Mouse (Mus musculus): ENCODE data around the gene Tgfbr1. TPM values are rescaled to one million over a fixed set of nuclear protein-coding genes. Genes with fewer than 3 reads are reported as not detected.

Gene Tgfbr1
- total and polyA plus RNA-seq, 3 experiments: 1.7 to 65.1 (median 26.6) TPM

GRCm38 (mm10) chr4:47422946-47423345 is 69.9 kb downstream of the Tgfbr1 start:
- no peak for TF ChIP-seq TAL1 (conservative IDR thresholded peaks at IDR 0.05; ENCODE audit: low read depth, low read length)
- Histone ChIP-seq H3K4me1 (ENCODE audit: insufficient read depth, low read depth, low read length) (peaks cover 5% of the 10 kb centered on the region; the same call in 1 of the 2 replicates), H3K9me3 (replicated peaks) (no peaks in the 10 kb centered on the region), H3K27me3 (ENCODE audit: insufficient read depth, low read length) (no peaks in the 10 kb centered on the region), H3K4me3 (ENCODE audit: low read depth, low read length) (no peak overlapping the region), H3K36me3 (replicated peaks) (no peaks in the 10 kb centered on the region)
- DNase-seq (ENCODE audit: low spot score): no peak
- no peak for ATAC-seq (ENCODE audit: extremely low read depth, insufficient number of reproducible peaks, low FRiP score, poor library complexity, severe bottlenecking)

- no peak for ATAC-seq (ENCODE audit: extremely low read depth, insufficient number of reproducible peaks, low FRiP score, poor library complexity, severe bottlenecking)
- no peak for DNase-seq (ENCODE audit: low spot score)
- no peak overlapping the region for H3K4me3 ChIP-seq (ENCODE audit: low read depth, low read length)
- H3K9me3 ChIP-seq (replicated peaks): no peaks in the 10 kb centered on the region
- H3K4me1 ChIP-seq (ENCODE audit: insufficient read depth, low read depth, low read length): peaks cover 5% of the 10 kb centered on the region; the same call in 1 of the 2 replicates
- no peaks in the 10 kb centered on the region for H3K27me3 ChIP-seq (ENCODE audit: insufficient read depth, low read length)
- TF ChIP-seq CTCF (IDR thresholded peaks at IDR 0.05; ENCODE audit: low read depth, low read length) (no peak), GATA1 (IDR thresholded peaks at IDR 0.05; ENCODE audit: borderline replicate concordance, low read length) (no peak), TAL1 (conservative IDR thresholded peaks at IDR 0.05; ENCODE audit: low read depth, low read length) (no peak), GATA2 (IDR thresholded peaks at IDR 0.05; ENCODE audit: borderline replicate concordance, low read depth, low read length) (no peak), POLR2AphosphoS5 (IDR thresholded peaks at IDR 0.05; ENCODE audit: insufficient replicate concordance, low read depth, low read length) (no peak)
- no peaks in the 10 kb centered on the region for H3K36me3 ChIP-seq (replicated peaks)
Observed at GRCm38 (mm10) chr4:47424376-47424775, 71.4 kb downstream of the Tgfbr1 start.

- DNase-seq (ENCODE audit: low spot score): no peak
- no peaks in the 10 kb centered on the region for H3K9me3 ChIP-seq (replicated peaks)
- no peak overlapping the region for H3K4me3 ChIP-seq (ENCODE audit: low read depth, low read length)
- ATAC-seq (ENCODE audit: extremely low read depth, insufficient number of reproducible peaks, low FRiP score, poor library complexity, severe bottlenecking): no peak
- TF ChIP-seq GATA2 (IDR thresholded peaks at IDR 0.05; ENCODE audit: borderline replicate concordance, low read depth, low read length) (no peak), POLR2AphosphoS5 (IDR thresholded peaks at IDR 0.05; ENCODE audit: insufficient replicate concordance, low read depth, low read length) (no peak), TAL1 (conservative IDR thresholded peaks at IDR 0.05; ENCODE audit: low read depth, low read length) (no peak), GATA1 (IDR thresholded peaks at IDR 0.05; ENCODE audit: borderline replicate concordance, low read length) (no peak), CTCF (IDR thresholded peaks at IDR 0.05; ENCODE audit: low read depth, low read length) (no peak)
- peaks cover 5% of the 10 kb centered on the region; the same call in 1 of the 2 replicates for H3K4me1 ChIP-seq (ENCODE audit: insufficient read depth, low read depth, low read length)
- no peaks in the 10 kb centered on the region for H3K27me3 ChIP-seq (ENCODE audit: insufficient read depth, low read length)
- H3K36me3 ChIP-seq (replicated peaks): no peaks in the 10 kb centered on the region
Observed at GRCm38 (mm10) chr4:47425247-47425830, 72.3 kb downstream of the Tgfbr1 start.

GRCm38 (mm10) chr4:47427606-47428005 is 74.6 kb downstream of the Tgfbr1 start:
- Histone ChIP-seq H3K36me3 (replicated peaks) (no peaks in the 10 kb centered on the region), H3K4me3 (ENCODE audit: low read depth, low read length) (no peak overlapping the region), H3K9me3 (replicated peaks) (no peaks in the 10 kb centered on the region), H3K27me3 (ENCODE audit: insufficient read depth, low read length) (no peaks in the 10 kb centered on the region), H3K4me1 (ENCODE audit: insufficient read depth, low read depth, low read length) (peaks cover 1% of the 10 kb centered on the region; the same call in 1 of the 2 replicates)
- DNase-seq (ENCODE audit: low spot score) (no peak), ATAC-seq (ENCODE audit: extremely low read depth, insufficient number of reproducible peaks, low FRiP score, poor library complexity, severe bottlenecking) (no peak)
- no peak for TF ChIP-seq GATA1 (IDR thresholded peaks at IDR 0.05; ENCODE audit: borderline replicate concordance, low read length)
- TF ChIP-seq POLR2AphosphoS5 (IDR thresholded peaks at IDR 0.05; ENCODE audit: insufficient replicate concordance, low read depth, low read length): no peak
- no peak for TF ChIP-seq CTCF (IDR thresholded peaks at IDR 0.05; ENCODE audit: low read depth, low read length)
- no peak for TF ChIP-seq TAL1 (conservative IDR thresholded peaks at IDR 0.05; ENCODE audit: low read depth, low read length)
- no peak for TF ChIP-seq GATA2 (IDR thresholded peaks at IDR 0.05; ENCODE audit: borderline replicate concordance, low read depth, low read length)

GRCm38 (mm10) chr4:47430557-47430956 is 77.5 kb downstream of the Tgfbr1 start:
- DNase-seq (ENCODE audit: low spot score): no peak
- Histone ChIP-seq H3K4me1 (ENCODE audit: insufficient read depth, low read depth, low read length) (no peaks in the 10 kb centered on the region), H3K27me3 (ENCODE audit: insufficient read depth, low read length) (peaks cover 3% of the 10 kb centered on the region; the same call in 1 of the 2 replicates), H3K9me3 (replicated peaks) (no peaks in the 10 kb centered on the region), H3K36me3 (replicated peaks) (no peaks in the 10 kb centered on the region), H3K4me3 (ENCODE audit: low read depth, low read length) (no peak overlapping the region)
- TF ChIP-seq TAL1 (conservative IDR thresholded peaks at IDR 0.05; ENCODE audit: low read depth, low read length): no peak
- TF ChIP-seq GATA2 (IDR thresholded peaks at IDR 0.05; ENCODE audit: borderline replicate concordance, low read depth, low read length): no peak
- no peak for TF ChIP-seq POLR2AphosphoS5 (IDR thresholded peaks at IDR 0.05; ENCODE audit: insufficient replicate concordance, low read depth, low read length)
- no peak for TF ChIP-seq CTCF (IDR thresholded peaks at IDR 0.05; ENCODE audit: low read depth, low read length)
- no peak for TF ChIP-seq GATA1 (IDR thresholded peaks at IDR 0.05; ENCODE audit: borderline replicate concordance, low read length)
- ATAC-seq (ENCODE audit: extremely low read depth, insufficient number of reproducible peaks, low FRiP score, poor library complexity, severe bottlenecking): no peak

- TF ChIP-seq TAL1 (conservative IDR thresholded peaks at IDR 0.05; ENCODE audit: low read depth, low read length): no peak
- TF ChIP-seq GATA1 (IDR thresholded peaks at IDR 0.05; ENCODE audit: borderline replicate concordance, low read length): no peak
- TF ChIP-seq CTCF (IDR thresholded peaks at IDR 0.05; ENCODE audit: low read depth, low read length): no peak
- TF ChIP-seq POLR2AphosphoS5 (IDR thresholded peaks at IDR 0.05; ENCODE audit: insufficient replicate concordance, low read depth, low read length): no peak
- no peaks in the 10 kb centered on the region for H3K4me1 ChIP-seq (ENCODE audit: insufficient read depth, low read depth, low read length)
- H3K27me3 ChIP-seq (ENCODE audit: insufficient read depth, low read length): peaks cover 3% of the 10 kb centered on the region; the same call in 1 of the 2 replicates
- H3K4me3 ChIP-seq (ENCODE audit: low read depth, low read length): no peak overlapping the region
- no peaks in the 10 kb centered on the region for H3K36me3 ChIP-seq (replicated peaks)
- no peaks in the 10 kb centered on the region for H3K9me3 ChIP-seq (replicated peaks)
- DNase-seq (ENCODE audit: low spot score) (no peak), ATAC-seq (ENCODE audit: extremely low read depth, insufficient number of reproducible peaks, low FRiP score, poor library complexity, severe bottlenecking) (no peak)
Observed at GRCm38 (mm10) chr4:47431081-47431480, 78.1 kb downstream of the Tgfbr1 start.
